Mouse (Mus musculus): ENCODE measurements around the gene Rassf6.

The Rassf6 gene

DNA sequence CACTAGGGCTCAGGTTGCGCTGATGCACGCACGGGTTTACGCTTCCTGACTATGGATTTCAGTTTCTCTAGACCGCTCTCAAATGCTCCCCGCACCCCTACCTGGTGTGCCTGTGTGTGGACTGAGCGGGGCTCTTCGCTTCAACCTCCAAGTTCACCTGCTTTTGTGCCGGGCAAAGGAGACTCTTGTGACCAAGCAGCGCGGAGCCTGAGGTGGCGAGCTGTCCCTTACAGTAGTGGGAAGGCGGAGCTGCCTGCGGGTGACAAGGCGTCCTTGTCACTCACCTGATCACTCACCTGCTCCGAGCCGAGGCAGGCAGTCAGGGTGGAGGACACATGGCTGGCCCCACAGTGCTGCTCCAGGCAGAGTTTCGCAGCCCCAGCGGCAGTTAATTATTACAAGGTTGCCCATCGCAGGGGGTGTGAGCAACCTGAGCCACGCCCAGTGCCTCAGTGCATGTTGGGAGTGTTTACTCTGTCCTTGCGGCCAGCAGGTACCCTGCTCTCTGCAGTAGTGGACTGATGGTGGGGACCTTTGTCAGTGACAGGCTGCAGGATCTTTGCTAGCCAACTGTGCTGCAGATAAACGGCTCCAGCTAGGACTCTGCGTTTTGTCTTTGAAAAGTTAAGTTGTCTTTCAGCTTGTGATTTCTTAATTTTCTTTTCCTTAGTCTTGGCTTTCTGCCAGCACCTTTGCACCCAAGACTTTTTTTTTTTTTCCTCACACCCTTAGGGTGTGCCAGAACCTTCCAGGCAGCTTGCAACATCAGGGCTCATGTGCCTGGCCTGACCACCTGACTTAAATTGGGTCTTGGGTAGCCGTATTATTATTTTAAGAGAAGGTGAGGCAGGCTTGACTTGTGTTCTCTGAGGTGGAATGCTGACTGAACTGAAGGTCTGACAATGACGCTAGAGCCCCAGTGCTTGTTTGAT, at the start of gene Rassf6:
Gene Rassf6 (minus strand): TSS at position 372 of the 932 bp plus-strand sequence.
- DNase-seq (ENCODE audit: low spot score), result peak; percentile 32

DNA sequence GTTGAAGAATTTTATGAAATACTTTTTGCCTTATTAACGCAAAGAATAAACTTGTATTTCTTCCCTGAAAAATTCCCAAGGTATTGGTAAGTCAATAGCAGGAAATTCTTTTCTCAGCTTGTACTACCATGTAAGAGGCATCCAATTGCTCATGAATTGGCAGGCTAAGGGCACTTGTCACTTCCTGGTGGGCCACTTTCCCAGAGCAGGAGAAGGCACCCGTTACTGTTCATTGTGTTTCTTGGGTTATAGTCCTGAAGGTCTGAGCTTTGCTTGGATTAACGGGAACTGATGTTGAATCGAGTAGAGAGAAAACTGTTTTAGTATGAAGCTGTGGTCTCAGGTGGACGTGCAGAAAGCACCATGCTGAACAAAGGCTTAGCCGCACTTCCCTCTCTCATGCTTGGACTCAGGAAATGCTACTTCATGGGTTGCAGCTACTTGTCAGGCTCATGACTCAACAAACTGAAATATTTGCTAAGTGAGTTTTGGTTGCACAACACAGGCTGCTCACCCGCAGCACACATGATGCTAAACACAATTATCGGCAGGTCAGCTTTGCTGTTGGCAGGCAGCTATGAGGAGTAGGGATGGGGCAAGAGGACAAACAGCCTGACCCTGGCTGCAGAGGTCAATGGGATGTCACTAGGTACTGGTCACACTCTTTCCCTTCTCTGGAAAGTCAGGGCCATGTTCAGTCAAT, 49.1 kb upstream of the Rassf6 start:
- no peak for DNase-seq (ENCODE audit: low spot score)

DNA sequence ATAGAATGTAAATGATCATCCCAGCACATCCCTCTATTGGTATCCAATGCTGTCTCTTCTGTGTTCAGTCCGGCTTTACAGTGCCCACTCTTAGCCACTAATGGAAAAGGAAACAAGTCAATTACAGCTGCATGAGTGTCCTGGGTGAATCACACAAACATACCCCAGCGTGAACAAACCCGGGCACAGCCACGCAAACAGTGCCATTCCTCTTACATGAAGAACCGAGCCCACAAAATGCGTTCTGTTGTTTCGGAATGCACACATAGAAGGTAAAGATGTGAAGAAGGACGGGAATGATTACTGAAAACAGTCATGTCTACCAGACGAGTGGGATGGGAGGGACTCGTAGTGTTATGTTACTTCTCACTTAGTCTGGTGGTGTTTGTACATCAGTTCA, 47.5 kb upstream of the Rassf6 start:
- no peak for DNase-seq (ENCODE audit: low spot score)

DNA sequence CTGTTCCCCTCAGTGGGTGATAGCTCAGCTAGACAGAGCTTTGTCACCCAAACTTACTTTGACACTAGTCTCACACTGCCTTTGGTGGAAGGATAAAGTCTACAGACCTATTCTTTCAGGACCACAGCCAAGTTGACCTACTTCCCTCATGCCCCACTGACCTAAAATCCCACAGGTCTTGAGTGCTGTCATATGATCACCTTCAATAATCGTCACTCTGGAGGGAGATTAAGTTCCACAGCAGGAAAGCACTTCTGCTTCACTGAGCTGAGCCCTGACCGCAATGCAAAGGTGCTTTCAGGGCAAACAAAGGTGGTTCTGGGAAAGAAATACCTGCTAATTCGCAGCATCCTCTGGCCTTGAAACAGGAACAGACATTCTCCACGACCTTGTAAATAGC, 44.5 kb upstream of the Rassf6 start:
- no peak for DNase-seq (ENCODE audit: low spot score)

DNA sequence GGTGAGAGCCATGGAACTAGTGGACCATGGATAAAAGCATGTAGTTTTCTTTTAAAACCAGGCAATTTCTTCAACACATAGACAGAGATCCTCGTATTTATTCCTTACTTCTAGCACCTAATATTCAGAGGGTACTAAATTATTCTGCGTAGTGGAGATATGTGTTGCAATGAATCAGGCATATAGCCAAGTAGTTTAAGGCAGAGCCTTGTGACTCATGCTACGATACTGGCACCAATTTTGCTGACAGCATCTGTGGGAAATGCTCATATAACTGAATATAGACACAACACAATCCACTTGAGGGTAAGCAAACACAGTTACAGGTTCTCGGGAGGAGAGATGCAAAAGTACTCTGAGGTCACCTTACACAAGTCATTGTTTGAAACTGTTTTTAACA, 41.4 kb upstream of the Rassf6 start:
- DNase-seq (ENCODE audit: low spot score), result no peak

DNA sequence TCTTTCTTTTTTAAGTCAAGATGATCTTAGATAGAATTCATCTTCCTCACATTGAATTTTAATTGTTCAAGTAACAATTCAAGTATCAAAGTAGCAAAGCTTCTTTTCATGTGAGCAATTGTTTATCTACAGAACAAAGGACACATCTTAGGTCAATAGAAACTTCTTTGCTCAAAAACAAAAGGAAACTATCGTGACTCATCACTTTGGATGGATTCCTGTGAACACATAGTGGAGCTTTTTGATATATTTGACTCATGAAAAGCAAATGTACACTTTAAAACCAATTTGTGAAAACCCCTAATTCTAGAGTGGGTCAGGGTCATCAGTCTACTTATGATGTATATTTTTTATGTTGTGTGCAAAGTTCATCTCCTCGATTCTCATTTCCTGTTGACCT, 37.1 kb upstream of the Rassf6 start:
- DNase-seq (ENCODE audit: low spot score), result no peak

DNA sequence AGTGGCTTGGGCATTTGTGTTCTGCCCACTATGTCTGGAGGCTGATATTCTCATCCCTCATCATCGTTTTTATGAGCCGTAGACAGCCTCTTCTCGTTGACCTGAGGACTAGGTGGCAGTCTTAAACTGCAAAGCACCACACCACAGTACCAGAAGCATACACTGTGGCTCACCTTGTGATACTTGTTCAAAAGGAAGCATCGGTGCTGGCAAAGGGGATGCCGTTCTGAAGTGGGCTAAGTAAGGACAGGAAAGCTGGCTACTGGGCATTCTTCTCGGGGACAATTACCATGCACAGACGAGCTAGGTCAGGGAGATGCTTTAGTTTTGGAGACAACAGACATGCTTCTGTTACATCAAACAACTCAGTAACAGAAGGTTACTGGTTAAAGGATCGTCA, 21.4 kb upstream of the Rassf6 start:
- no peak for DNase-seq (ENCODE audit: low spot score)

DNA sequence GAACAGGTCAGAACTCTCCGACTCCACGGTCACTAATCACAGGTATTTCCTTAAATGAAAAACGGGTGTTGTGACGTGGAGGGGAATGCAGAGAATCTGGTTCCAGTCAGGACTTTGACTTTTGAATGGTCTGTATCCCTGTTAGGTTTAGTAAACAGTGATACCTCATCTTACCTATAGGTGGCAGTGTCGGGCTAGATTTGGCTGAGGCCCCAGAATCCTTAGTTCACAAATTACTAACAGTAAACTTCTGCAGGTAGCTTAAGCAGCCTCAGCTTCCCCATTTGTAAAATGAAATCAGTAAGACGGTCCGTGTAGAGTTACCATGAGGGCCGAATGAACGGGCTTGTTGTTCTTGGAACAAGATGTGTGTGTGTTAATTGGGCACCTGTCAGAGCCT, 21.0 kb upstream of the Rassf6 start:
- DNase-seq (ENCODE audit: low spot score), result no peak

DNA sequence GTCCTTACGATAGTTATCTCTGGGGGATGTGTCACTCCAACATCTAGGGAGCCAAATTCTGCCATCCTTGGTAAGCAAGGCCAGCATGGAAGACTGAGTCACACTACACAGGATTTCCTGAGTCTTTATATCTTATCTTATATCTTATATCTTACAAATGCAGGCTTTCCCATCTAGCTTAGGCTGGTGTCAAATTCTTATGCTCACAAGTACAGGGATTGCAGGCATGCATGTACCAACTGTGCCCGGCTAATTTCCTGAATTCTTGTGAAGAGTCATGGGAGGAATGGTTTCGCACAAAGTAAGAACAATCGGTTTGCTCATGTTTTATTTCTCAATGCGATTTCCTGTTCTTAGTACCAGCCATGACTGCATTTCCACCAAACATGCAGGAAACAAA, 20.0 kb upstream of the Rassf6 start:
- DNase-seq (ENCODE audit: low spot score), result no peak

DNA sequence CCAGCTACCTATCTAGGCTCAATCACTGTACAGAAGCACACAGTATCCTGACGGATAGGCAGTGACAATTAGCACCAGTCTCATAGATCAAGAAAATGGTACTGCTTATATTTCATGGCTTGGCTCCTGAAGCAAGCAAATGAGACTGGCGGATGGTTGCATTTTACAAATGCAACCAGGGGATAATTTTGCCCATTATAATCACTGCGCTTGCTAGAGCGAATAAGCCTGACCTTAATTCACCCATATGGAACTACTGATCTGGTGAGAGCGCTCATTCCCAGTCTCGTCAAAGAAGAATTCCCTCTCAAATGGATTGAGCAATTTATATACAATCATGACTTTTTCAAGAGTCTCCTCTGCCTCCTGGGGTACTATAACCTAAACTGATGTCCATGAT, 16.2 kb upstream of the Rassf6 start:
- no peak for DNase-seq (ENCODE audit: low spot score)

DNA sequence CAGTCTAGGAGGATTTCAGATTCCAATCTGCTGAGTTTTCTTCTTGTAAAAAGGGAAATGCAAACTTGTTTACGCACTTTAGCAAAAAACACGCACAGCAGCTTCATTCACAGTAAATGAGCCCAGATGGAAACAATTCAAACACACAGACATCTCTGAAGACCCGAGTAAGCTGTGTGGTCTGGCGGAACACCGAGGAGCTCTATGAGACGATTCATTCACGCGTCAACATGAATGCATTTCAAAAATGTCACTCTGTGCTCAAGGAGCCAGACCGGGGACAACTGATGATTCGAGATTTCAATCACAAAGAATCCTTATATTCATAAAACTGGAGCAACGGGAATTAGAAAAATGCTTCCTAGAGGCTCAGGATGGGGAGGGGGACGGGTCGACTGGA, 15.4 kb upstream of the Rassf6 start:
- no peak for DNase-seq (ENCODE audit: low spot score)

DNA sequence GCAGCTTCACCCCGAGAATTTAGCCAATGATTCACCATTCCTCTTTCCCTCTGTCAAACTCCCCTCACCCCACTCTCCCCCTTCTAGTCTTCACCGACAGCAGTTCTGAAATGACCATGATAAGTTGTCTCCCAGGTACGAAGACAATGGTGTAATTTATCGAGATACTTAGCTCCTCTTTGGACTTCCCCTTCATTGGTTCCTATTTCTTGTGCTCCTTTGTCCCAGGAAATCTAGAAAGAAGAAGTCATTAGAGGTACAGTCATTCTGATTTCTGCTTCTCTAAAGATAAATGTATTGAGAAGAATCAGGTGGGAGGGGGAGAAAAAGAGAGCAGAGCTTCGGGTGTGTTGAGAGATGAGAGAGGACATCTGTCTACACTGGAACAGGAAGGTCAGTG, 14.3 kb upstream of the Rassf6 start:
- DNase-seq (ENCODE audit: low spot score), result no peak

DNA sequence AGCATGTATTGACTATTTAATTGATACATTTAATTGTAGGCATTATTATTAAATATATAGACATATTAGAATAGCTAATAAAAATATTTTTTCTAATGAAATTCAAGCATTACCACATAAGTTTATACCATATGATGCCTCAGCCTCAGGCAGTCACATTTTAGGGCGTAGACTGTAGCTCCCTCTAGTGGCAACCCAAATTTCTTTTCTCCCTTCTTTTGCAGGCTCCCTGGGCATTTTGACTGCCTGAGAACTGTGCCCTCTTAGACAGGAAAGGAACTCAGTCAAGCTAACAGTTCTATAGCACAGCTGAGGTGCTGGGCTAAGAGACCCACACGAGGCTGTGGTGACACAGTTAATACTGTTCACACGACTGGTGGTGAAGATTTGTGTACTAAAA, 12.3 kb upstream of the Rassf6 start:
- DNase-seq (ENCODE audit: low spot score), result no peak

DNA sequence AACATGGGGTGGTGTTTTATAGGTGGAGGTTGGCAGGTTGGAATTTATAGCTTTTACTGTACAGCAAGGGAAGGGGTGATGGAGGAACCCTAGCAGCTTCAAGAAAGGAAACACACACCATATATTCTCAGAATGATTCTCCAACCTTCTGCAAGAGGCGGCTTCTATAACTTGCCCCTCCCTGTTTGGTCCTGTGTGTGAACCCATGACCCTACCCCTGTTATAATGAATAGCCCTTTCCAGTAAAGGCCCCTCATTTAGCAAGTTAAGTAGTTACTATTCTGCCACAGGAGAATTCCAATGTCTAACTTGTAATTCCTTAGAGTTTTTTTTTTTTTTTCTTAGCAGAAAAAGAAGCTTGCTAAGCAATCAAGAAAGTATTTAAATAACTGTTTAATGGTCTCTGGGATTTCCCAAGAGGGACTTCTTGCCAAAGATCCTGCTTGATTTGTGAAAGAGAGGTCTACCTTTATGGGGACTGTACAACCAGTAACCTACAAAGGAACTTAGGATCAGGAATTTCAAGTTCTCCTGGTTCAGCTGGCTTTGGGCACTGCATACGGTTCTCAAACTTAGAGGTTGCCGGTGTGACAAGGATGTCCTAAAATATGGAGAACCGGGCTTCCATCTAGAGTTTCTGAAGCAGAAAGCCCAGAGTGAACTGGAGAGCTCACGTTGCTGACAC, 10.2 kb upstream of the Rassf6 start:
- DNase-seq (ENCODE audit: low spot score), result no peak

DNA sequence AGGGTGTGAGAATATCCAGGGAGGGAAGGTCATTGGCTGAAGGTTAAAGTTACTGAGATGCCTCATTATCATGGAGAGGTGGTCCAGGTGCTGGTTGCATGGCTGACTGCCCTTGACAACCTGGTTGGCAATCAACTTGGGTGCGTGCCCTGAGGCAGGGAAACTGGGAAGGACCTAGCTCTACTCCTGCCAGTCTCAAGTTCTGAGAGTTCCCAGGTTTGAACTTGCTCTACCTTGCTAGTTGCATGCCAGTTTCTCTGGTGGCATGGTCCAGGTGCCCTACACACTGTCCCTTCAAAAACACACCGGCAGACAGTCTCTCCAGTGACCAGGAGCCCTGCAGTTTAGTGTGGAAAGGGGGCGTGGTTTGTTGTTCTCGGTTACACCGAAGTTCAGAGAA, 7.0 kb upstream of the Rassf6 start:
- no peak for DNase-seq (ENCODE audit: low spot score)

DNA sequence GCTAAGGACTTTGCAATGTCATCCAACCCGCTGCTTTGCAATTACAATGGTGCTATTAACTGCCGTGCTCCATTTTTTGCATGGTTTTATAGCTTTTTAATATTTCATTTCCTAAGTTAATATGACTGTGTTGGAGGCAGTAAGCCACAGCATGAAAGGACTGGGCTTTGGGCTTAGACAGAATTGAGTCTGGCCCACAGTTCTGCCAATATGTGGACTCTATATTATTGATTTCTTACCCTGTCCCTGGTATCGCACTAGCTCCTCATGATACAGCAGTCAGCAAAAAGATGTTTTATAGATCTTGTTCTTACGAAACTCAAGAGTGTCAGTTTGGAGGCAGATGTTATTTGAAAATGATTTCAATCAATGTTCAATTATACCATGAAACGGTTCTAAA, 5.9 kb upstream of the Rassf6 start:
- DNase-seq (ENCODE audit: low spot score), result no peak

DNA sequence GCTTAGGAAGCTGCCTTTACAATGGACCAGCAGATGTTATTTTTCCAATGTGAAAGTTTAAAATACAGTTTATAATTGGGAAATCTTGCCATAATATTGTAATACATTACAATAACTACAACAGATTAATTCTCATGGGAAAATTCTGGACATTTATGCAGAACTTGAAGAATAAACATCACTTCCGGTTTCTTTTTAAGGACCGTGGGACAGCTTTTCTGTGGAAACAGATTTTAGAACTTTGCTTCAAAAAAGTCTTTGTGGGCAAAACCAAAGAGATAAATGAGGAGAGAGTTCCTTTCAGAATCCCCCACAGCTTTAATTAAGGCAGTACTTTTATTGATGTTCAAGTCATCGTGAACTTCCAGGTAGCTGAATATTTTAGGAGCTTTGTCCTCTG, 5.1 kb upstream of the Rassf6 start:
- no peak for DNase-seq (ENCODE audit: low spot score)

DNA sequence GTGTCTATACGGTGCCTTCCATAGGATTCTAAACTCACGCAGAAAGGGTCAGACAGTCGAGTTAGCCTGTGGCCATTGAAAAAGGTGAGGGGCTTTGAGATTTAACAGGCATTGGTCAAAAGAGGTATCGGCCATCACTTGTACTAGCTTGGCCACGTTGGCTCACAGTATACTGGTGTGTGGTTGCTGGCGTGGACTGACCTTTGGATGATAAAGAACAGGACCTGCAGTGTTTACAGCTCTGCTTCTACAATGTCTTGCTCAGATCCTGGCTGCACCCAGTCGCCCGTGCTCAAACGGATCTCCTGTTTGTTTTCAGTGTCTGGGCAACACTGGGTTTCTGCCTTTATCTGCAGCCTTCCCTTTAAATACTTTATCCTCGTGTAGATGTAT, 757 bp upstream of the Rassf6 start:
- no peak for DNase-seq (ENCODE audit: low spot score)

DNA sequence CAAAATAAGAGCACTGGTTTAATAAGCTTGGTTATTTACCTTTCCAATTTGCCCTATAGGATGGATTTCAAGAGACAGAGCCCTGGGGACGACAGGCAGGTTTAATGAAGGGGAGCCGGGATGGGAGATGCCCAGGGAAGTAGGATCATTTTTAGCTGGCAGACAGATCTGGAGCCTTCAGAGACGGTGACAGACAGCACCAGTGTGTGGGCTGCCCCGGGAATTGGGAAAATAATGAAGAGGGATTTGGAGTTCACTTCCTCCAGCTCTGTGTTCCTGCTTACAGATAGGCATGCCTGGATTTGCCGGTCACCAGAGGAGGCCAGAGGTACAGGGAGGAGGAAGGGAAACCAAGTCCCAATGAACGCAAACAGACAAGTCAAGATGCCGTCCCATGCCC, 5.6 kb downstream of the Rassf6 start:
- DNase-seq (ENCODE audit: low spot score), result no peak

DNA sequence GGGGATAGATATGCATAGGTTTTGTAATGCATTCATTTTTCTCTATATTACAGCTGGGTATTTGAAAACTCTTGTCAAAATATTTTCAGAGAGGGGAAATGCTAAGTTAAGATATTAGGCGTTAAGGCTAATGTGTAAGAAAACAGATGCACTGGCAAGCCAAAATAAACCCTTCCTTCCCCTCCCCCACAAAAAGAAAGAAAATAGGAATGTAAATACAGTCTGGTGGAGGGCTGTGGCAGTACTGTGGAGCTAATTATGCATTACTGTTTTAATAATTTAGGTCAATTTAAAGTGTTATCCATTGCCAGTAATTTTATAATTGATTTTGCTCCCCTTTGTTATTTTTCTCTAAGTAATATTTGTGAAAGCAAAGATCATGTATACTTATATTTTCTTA, 11.9 kb downstream of the Rassf6 start:
- DNase-seq (ENCODE audit: low spot score), result no peak

DNA sequence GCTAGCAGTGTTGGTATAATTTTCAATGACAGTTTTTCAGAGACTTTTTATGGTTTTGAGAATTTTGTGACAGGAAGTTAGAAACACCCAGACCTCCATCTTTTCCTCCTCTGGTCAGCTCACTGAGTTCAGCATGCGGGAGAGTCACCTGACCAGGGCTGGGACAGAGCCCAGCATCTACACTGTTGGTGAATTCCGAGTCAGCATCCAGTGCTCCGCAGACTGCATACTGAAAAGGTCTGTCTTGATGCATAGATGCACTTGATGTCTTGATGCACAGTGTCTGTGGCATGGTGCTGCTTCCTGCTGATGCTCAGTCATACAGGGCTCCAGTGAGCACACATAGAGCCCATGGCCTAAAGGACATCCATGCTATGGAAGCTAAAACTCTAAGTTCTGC, 12.4 kb downstream of the Rassf6 start:
- DNase-seq (ENCODE audit: low spot score), result no peak

DNA sequence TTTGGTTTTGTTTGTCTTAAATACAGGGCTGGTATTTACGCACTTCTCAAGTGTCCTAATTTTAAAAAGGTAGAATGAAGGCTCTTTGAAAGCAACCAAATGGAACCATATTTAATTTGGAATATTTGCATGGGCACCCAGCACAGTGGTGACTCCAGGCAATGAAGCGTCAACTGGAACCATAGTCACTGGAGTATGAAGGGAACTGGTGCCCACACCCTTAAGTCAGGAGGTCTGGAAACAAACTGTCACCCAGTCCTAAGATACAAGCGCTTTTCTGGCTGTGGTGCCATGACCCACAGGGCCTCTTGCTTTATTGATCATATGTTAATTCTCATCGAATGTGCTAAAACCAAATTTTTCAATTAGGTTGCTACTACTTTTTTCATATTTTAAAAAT, 13.0 kb downstream of the Rassf6 start:
- DNase-seq (ENCODE audit: low spot score), result no peak
